Mouse (Mus musculus) cerebellum, adult 2 months (tissue): Measurements from ENCODE around the gene Sox5. TPM values are rescaled to one million over a fixed set of nuclear protein-coding genes. Genes with fewer than 3 reads are reported as not detected.

Experiments
- DNase-seq, 2 experiments: peaks; one replicate each; pipeline ENCODE4 v3.0.0; 2021
- H3K27ac ChIP-seq: fragments of 200-500 bp; 2 replicates; pipeline ENCODE4 v1.5.1; 2012; ENCODE audit warnings: low read length, control low read depth, inconsistent platforms; ENCODE audit not compliant: insufficient read depth
- H3K27me3 ChIP-seq: fragments of 200-500 bp; 2 replicates; pipeline ENCODE4 v1.6.1; 2012; ENCODE audit warnings: inconsistent platforms, mild to moderate bottlenecking, low read length, moderate library complexity; ENCODE audit not compliant: control insufficient read depth, insufficient read depth
- H3K4me1 ChIP-seq: fragments of 200-500 bp; 2 replicates; pipeline ENCODE4 v1.6.1; 2011; ENCODE audit warnings: low read length; ENCODE audit not compliant: control insufficient read depth, insufficient read depth
- H3K4me3 ChIP-seq: fragments of 200-500 bp; replicated peaks from 2 replicates; pipeline ENCODE3; 2011; ENCODE audit warnings: mild to moderate bottlenecking, low read depth, low read length, control low read depth; ENCODE audit not compliant: insufficient read depth
- CTCF ChIP-seq: fragments of 200-500 bp; IDR thresholded peaks from 2 replicates; pipeline ENCODE4 v1.5.1; 2011; ENCODE audit warnings: low read depth, mild to moderate bottlenecking, control low read depth, low read length, moderate library complexity, borderline replicate concordance; ENCODE audit not compliant: insufficient read depth
- POLR2A ChIP-seq: fragments of 200-500 bp; IDR thresholded peaks from 2 replicates; pipeline ENCODE4 v1.6.1; 2011; ENCODE audit warnings: low read length, control low read depth, borderline replicate concordance; ENCODE audit not compliant: insufficient read depth
- WGBS: fragments of 180-500 bp; shearing (Covaris S2); methylation state at CpG from one replicate; pipeline ENCODE4 v1.1.7; 2018; 5-methylcytosine and 5-hydroxymethylcytosine counted together
- polyA plus RNA-seq: library from polyadenylated mRNA; depleted of rRNA; stranded (reverse); fragments of >200 nt; gene quantifications from 2 replicates; pipeline ENCODE4 v1.2.3, GENCODE M21; 2012

Gene Sox5
- polyA plus RNA-seq, 1 experiment, result 13.3 TPM

GRCm38 (mm10) chr6:144504197-144504551 lies 277.6 kb downstream of the Sox5 start:
- Histone ChIP-seq H3K27me3 (no peaks in the 10 kb centered on the region), H3K27ac (no peak overlapping the region), H3K4me1 (no peaks in the 10 kb centered on the region), H3K4me3 (no peak overlapping the region)
- TF ChIP-seq CTCF (no peak), POLR2A (no peak)
- 88% methylated on average over 5 of the region's 5 CpGs for WGBS
- no peak for DNase-seq

- Histone ChIP-seq H3K27me3 (no peaks in the 10 kb centered on the region), H3K27ac (no peak overlapping the region), H3K4me3 (no peak overlapping the region), H3K4me1 (no peaks in the 10 kb centered on the region)
- TF ChIP-seq CTCF (no peak), POLR2A (no peak)
- DNase-seq, result no peak
- WGBS, result 72% methylated on average over 11 of the region's 11 CpGs
Observed at GRCm38 (mm10) chr6:144503399-144504196, 278.2 kb downstream of the Sox5 start.

GRCm38 (mm10) chr6:144501439-144501838 lies 280.3 kb downstream of the Sox5 start:
- WGBS, result 91% methylated on average over 5 of the region's 5 CpGs
- Histone ChIP-seq H3K27ac (no peak overlapping the region), H3K4me3 (no peak overlapping the region), H3K4me1 (no peaks in the 10 kb centered on the region), H3K27me3 (no peaks in the 10 kb centered on the region)
- TF ChIP-seq POLR2A, result no peak
- no peak for TF ChIP-seq CTCF
- no peak for DNase-seq

- 97% methylated on average over 5 of the region's 5 CpGs for WGBS
- H3K4me3 ChIP-seq, result no peak overlapping the region
- TF ChIP-seq CTCF (no peak), POLR2A (no peak)
- H3K27me3 ChIP-seq, result no peaks in the 10 kb centered on the region
- no peaks in the 10 kb centered on the region for H3K4me1 ChIP-seq
- no peak overlapping the region for H3K27ac ChIP-seq
- DNase-seq, result no peak
Observed at GRCm38 (mm10) chr6:144498177-144498576, 283.6 kb downstream of the Sox5 start.

GRCm38 (mm10) chr6:144491761-144492415 lies 289.9 kb downstream of the Sox5 start:
- no peaks in the 10 kb centered on the region for H3K4me1 ChIP-seq
- TF ChIP-seq POLR2A (no peak), CTCF (no peak)
- WGBS, result 94% methylated on average over 11 of the region's 11 CpGs

GRCm38 (mm10) chr6:144490896-144491295 lies 290.9 kb downstream of the Sox5 start:
- TF ChIP-seq CTCF (no peak), POLR2A (no peak)
- Histone ChIP-seq H3K27me3 (no peaks in the 10 kb centered on the region), H3K4me3 (no peak overlapping the region), H3K27ac (no peak overlapping the region), H3K4me1 (no peaks in the 10 kb centered on the region)
- DNase-seq, result no peak
- 96% methylated on average over 5 of the region's 5 CpGs for WGBS

More at GRCm38 (mm10) chr6:144491761-144492415, 289.9 kb downstream of the Sox5 start:
- H3K4me3 ChIP-seq, result no peak overlapping the region
- H3K27ac ChIP-seq, result no peak overlapping the region
- no peaks in the 10 kb centered on the region for H3K27me3 ChIP-seq
- no peak for DNase-seq

GRCm38 (mm10) chr6:144485578-144485977 lies 296.2 kb downstream of the Sox5 start:
- DNase-seq, result no peak
- Histone ChIP-seq H3K27ac (no peak overlapping the region), H3K4me3 (no peak overlapping the region), H3K27me3 (no peaks in the 10 kb centered on the region), H3K4me1 (no peaks in the 10 kb centered on the region)
- TF ChIP-seq POLR2A (no peak), CTCF (no peak)
- WGBS, result 94% methylated on average over 6 of the region's 6 CpGs

GRCm38 (mm10) chr6:144483166-144483565 lies 298.6 kb downstream of the Sox5 start:
- no peak for DNase-seq
- WGBS, result 95% methylated on average over 4 of the region's 4 CpGs
- H3K4me1 ChIP-seq, result no peaks in the 10 kb centered on the region
- H3K4me3 ChIP-seq, result no peak overlapping the region
- no peaks in the 10 kb centered on the region for H3K27me3 ChIP-seq
- no peak overlapping the region for H3K27ac ChIP-seq
- TF ChIP-seq POLR2A (no peak), CTCF (no peak)
